Mouse (Mus musculus): ENCODE results near the gene Prrt1.
A peak's percentile ranks its signal among the peaks of the same experiment; 100 is the strongest.

GRCm38 (mm10) chr17:34603375-34604060 lies 25.8 kb upstream of the Prrt1 start, which contains the start of gene Rnf5:
- no peak for TF ChIP-seq CTCF (IDR thresholded peaks at IDR 0.05; ENCODE audit: borderline replicate concordance, insufficient read depth, low read depth, low read length)
- peak; percentile 52; the same call in 1 of the 2 replicates for TF ChIP-seq POLR2A (IDR thresholded peaks at IDR 0.05; ENCODE audit: borderline replicate concordance, insufficient read depth, low read length)

Measured in cerebellum, adult 2 months (tissue).